Comparison of ENCODE assay signal across 11 mouse cellular contexts in the genomic region with DNA sequence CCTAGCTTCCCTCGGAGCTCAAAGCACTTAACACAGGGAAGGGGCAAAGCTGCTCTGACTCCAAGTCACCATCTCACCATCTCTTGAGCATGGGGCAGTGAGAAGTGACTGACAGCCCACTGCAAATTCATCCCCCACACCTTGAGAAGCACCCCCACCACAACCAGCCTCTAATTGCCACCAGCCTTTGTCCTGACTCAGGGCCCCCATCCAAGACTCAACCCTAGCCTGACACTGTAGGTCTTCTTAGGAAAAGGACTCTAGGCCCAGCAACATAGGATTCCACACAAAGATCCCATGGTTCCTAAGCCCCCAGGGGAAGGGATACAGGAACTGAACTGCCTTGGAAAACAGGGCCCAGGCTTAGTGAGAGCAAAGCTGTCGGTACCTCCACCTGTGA. TPM values are rescaled to one million over a fixed set of nuclear protein-coding genes. Genes with fewer than 3 reads are reported as not detected.
A peak's percentile ranks its signal among the peaks of the same experiment; 100 is the strongest.
DNase-seq lines count a peak whose midpoint lies in the region; ATAC-seq and TF ChIP-seq lines count a peak whose summit lies in the region.
"Had no signal": no experiment of that assay in that cellular context is flagged by ENCODE, and none has a peak within 500 bp of the region (broad histone marks: within the 10 kb centered on the region; RNA-seq: fewer than 3 reads in every experiment).

No protein-coding gene starts in this region.

- WGBS in forebrain, embryonic 13.5 days: 55% methylated on average over 2 of the region's 2 CpGs
- 86% methylated on average over 2 of the region's 2 CpGs for WGBS in forebrain, embryonic 11.5 days
- 48% methylated on average over 2 of the region's 2 CpGs for WGBS in forebrain, embryonic 14.5 days
- 68% methylated on average over 2 of the region's 2 CpGs for WGBS in neural tube, embryonic 14.5 days

- DNase-seq in forebrain, embryonic 11.5 days (ENCODE audit: low spot score): no peak
- peak in 1 of 2 experiments; percentile 9 for DNase-seq in left cerebral cortex, adult 2 months (ENCODE audit: extremely low spot score in 1 of 2, low spot score in 2 of 2)
- DNase-seq in left cerebral cortex, adult 9 months (ENCODE audit: low spot score in 2 of 2): no peak
- peak; percentile 44 for DNase-seq in forebrain, embryonic 14.5 days (ENCODE audit: low spot score)
- DNase-seq in spleen, postnatal 4 days (ENCODE audit: low spot score in 2 of 2): no peak
- DNase-seq in embryo, embryonic 10 days (ENCODE audit: low spot score): no peak
- DNase-seq: embryo, embryonic 11 days had no signal

- H3K27ac ChIP-seq in forebrain, embryonic 13.5 days: peak overlapping the region; percentile 76
- H3K27ac ChIP-seq in forebrain, embryonic 11.5 days (ENCODE audit: low read depth, low read length): no peak overlapping the region
- peak overlapping the region; percentile 73 for H3K27ac ChIP-seq in left cerebral cortex, adult 2 months
- H3K27ac ChIP-seq in forebrain, embryonic 14.5 days (ENCODE audit: low read depth, low read length): peak overlapping the region; percentile 78
- H3K27ac ChIP-seq in neural tube, embryonic 14.5 days (ENCODE audit: low read depth, low read length): peak overlapping the region; percentile 36; the same call in 1 of the 2 replicates

- intact Hi-C loops in left cerebral cortex, adult 2 months (cut with DNase I): no loop called here

- peak; percentile 38 for ATAC-seq in forebrain, embryonic 13.5 days
- no peak for ATAC-seq in forebrain, embryonic 11.5 days (replicated peaks; ENCODE audit: low FRiP score)
- ATAC-seq in forebrain, embryonic 14.5 days: peak; percentile 52
- ATAC-seq in neural tube, embryonic 14.5 days (ENCODE audit: low read depth): 0 out of 2 replicates have a peak, but pooled peaks have one; percentile 25
- ATAC-seq: Patski had no signal

- no peak overlapping the region for H3K4me2 ChIP-seq in forebrain, embryonic 13.5 days
- H3K4me2 ChIP-seq in forebrain, embryonic 11.5 days (ENCODE audit: low read depth, low read length, severe bottlenecking): no peak overlapping the region
- no peak overlapping the region for H3K4me2 ChIP-seq in forebrain, embryonic 14.5 days (ENCODE audit: low read length)
- H3K4me2 ChIP-seq in neural tube, embryonic 14.5 days (ENCODE audit: low read depth, low read length): no peak overlapping the region

- no peaks in the 10 kb centered on the region for H3K9me3 ChIP-seq in forebrain, embryonic 13.5 days (replicated peaks)
- no peaks in the 10 kb centered on the region for H3K9me3 ChIP-seq in forebrain, embryonic 11.5 days (ENCODE audit: control insufficient read depth, low read length)
- H3K9me3 ChIP-seq in forebrain, embryonic 14.5 days (replicated peaks; ENCODE audit: control insufficient read depth, low read length): no peaks in the 10 kb centered on the region
- H3K9me3 ChIP-seq in neural tube, embryonic 14.5 days (ENCODE audit: control insufficient read depth, low read length): no peaks in the 10 kb centered on the region

- peaks cover 63% of the 10 kb centered on the region for H3K36me3 ChIP-seq in forebrain, embryonic 13.5 days (ENCODE audit: poor library complexity, severe bottlenecking)
- H3K36me3 ChIP-seq in forebrain, embryonic 11.5 days (ENCODE audit: control insufficient read depth, insufficient read depth, low read length): peaks cover 6% of the 10 kb centered on the region; the same call in 1 of the 2 replicates
- peaks cover 48% of the 10 kb centered on the region for H3K36me3 ChIP-seq in forebrain, embryonic 14.5 days (ENCODE audit: control insufficient read depth, insufficient read depth, low read length)
- peaks cover 9% of the 10 kb centered on the region; the same call in 1 of the 2 replicates for H3K36me3 ChIP-seq in neural tube, embryonic 14.5 days (ENCODE audit: control insufficient read depth, insufficient read depth, low read length)

- H3K9ac ChIP-seq in forebrain, embryonic 13.5 days: peak overlapping the region; percentile 6; the same call in 1 of the 2 replicates
- no peak overlapping the region for H3K9ac ChIP-seq in forebrain, embryonic 11.5 days (ENCODE audit: low read length)
- H3K9ac ChIP-seq in forebrain, embryonic 14.5 days (ENCODE audit: low read length): no peak overlapping the region
- no peak overlapping the region for H3K9ac ChIP-seq in neural tube, embryonic 14.5 days (replicated peaks; ENCODE audit: low read depth, low read length)

- peaks cover 37% of the 10 kb centered on the region for H3K4me1 ChIP-seq in forebrain, embryonic 13.5 days
- H3K4me1 ChIP-seq in forebrain, embryonic 11.5 days (replicated peaks; ENCODE audit: control insufficient read depth, insufficient read depth, low read length): no peaks in the 10 kb centered on the region
- H3K4me1 ChIP-seq in forebrain, embryonic 14.5 days (ENCODE audit: control insufficient read depth, insufficient read depth, low read length): peaks cover 22% of the 10 kb centered on the region
- peaks cover 10% of the 10 kb centered on the region; the same call in 1 of the 2 replicates for H3K4me1 ChIP-seq in neural tube, embryonic 14.5 days (ENCODE audit: control insufficient read depth, insufficient read depth, low read length)

- H3K27me3 ChIP-seq in forebrain, embryonic 13.5 days: no peaks in the 10 kb centered on the region
- no peaks in the 10 kb centered on the region for H3K27me3 ChIP-seq in forebrain, embryonic 11.5 days (ENCODE audit: control insufficient read depth, insufficient read depth, low read length)
- no peaks in the 10 kb centered on the region for H3K27me3 ChIP-seq in forebrain, embryonic 14.5 days (replicated peaks; ENCODE audit: control insufficient read depth, insufficient read depth, low read length)
- H3K27me3 ChIP-seq in neural tube, embryonic 14.5 days (ENCODE audit: control insufficient read depth, insufficient read depth, low read length): no peaks in the 10 kb centered on the region
- H3K27me3 ChIP-seq: Patski had no signal

- no peak overlapping the region for H3K4me3 ChIP-seq in forebrain, embryonic 13.5 days
- no peak overlapping the region for H3K4me3 ChIP-seq in forebrain, embryonic 11.5 days (ENCODE audit: low read depth, low read length)
- H3K4me3 ChIP-seq in left cerebral cortex, adult 2 months: no peak overlapping the region
- H3K4me3 ChIP-seq in forebrain, embryonic 14.5 days (ENCODE audit: low read depth, low read length): no peak overlapping the region
- no peak overlapping the region for H3K4me3 ChIP-seq in neural tube, embryonic 14.5 days (ENCODE audit: low read depth, low read length)

- no peak for TF ChIP-seq CTCF in left cerebral cortex, adult 2 months (IDR thresholded peaks at IDR 0.05)

RNA-seq across cellular contexts. Expression of a gene that starts 9.8 kb away (rescaled TPM):
- 24.9 and 30.6 TPM in 2 replicates for polyA plus RNA-seq in forebrain, embryonic 13.5 days (2015; fragmentation: Nextera tagmentation; extraction: Ambion mirVana)
- polyA plus RNA-seq in forebrain, embryonic 11.5 days (2014; fragmentation: Nextera tagmentation; extraction: Ambion mirVana): 27.7 and 28.0 TPM in 2 replicates
- total RNA-seq in left cerebral cortex, adult 2 months (2021): 10 to 100 TPM; 17.5 to 19.1 TPM
- polyA plus RNA-seq in forebrain, embryonic 14.5 days (2014; fragmentation: Nextera tagmentation; extraction: Ambion mirVana): 31.2 and 32.6 TPM in 2 replicates
- 36.7 and 43.0 TPM in 2 replicates for polyA plus RNA-seq in neural tube, embryonic 14.5 days (2014; fragmentation: Nextera tagmentation; extraction: Ambion mirVana)

RNA-seq across cellular contexts. Expression of a gene that starts 14.0 kb away (rescaled TPM):
- polyA plus RNA-seq in forebrain, embryonic 13.5 days (2015; fragmentation: Nextera tagmentation; extraction: Ambion mirVana): 9.7 and 12.3 TPM in 2 replicates
- polyA plus RNA-seq in forebrain, embryonic 11.5 days (2014; fragmentation: Nextera tagmentation; extraction: Ambion mirVana): 20.4 and 21.3 TPM in 2 replicates
- total RNA-seq in left cerebral cortex, adult 2 months (2021): 10 to 100 TPM; 13.9 to 14.4 TPM
- 9.9 and 13.7 TPM in 2 replicates for polyA plus RNA-seq in forebrain, embryonic 14.5 days (2014; fragmentation: Nextera tagmentation; extraction: Ambion mirVana)
- polyA plus RNA-seq in neural tube, embryonic 14.5 days (2014; fragmentation: Nextera tagmentation; extraction: Ambion mirVana): 12.5 and 21.5 TPM in 2 replicates

RNA-seq across cellular contexts. Expression of a gene that starts 30.9 kb away (rescaled TPM):
- 61.3 and 64.9 TPM in 2 replicates for polyA plus RNA-seq in forebrain, embryonic 13.5 days (2015; fragmentation: Nextera tagmentation; extraction: Ambion mirVana)
- polyA plus RNA-seq in forebrain, embryonic 11.5 days (2014; fragmentation: Nextera tagmentation; extraction: Ambion mirVana): 86.2 and 92.7 TPM in 2 replicates
- total RNA-seq in left cerebral cortex, adult 2 months (2021): 10 to 100 TPM; 19.2 to 24.6 TPM
- polyA plus RNA-seq in forebrain, embryonic 14.5 days (2014; fragmentation: Nextera tagmentation; extraction: Ambion mirVana): 59.8 and 67.0 TPM in 2 replicates
- 42.6 and 47.1 TPM in 2 replicates for polyA plus RNA-seq in neural tube, embryonic 14.5 days (2014; fragmentation: Nextera tagmentation; extraction: Ambion mirVana)

RNA-seq across cellular contexts. Expression of a gene that starts 31.4 kb away (rescaled TPM):
- polyA plus RNA-seq in forebrain, embryonic 13.5 days (2015; fragmentation: Nextera tagmentation; extraction: Ambion mirVana): 48.3 and 54.2 TPM in 2 replicates
- polyA plus RNA-seq in forebrain, embryonic 11.5 days (2014; fragmentation: Nextera tagmentation; extraction: Ambion mirVana): 41.6 and 44.5 TPM in 2 replicates
- total RNA-seq in left cerebral cortex, adult 2 months (2021): 10 to 100 TPM; 45.2 to 52.2 TPM
- 27.9 and 28.1 TPM in 2 replicates for polyA plus RNA-seq in forebrain, embryonic 14.5 days (2014; fragmentation: Nextera tagmentation; extraction: Ambion mirVana)
- polyA plus RNA-seq in neural tube, embryonic 14.5 days (2014; fragmentation: Nextera tagmentation; extraction: Ambion mirVana): 32.7 and 38.3 TPM in 2 replicates

RNA-seq across cellular contexts. Expression of a gene that starts 36.1 kb away (rescaled TPM):
- not detected in 2 replicates for polyA plus RNA-seq in forebrain, embryonic 13.5 days (2015; fragmentation: Nextera tagmentation; extraction: Ambion mirVana)
- polyA plus RNA-seq in forebrain, embryonic 11.5 days (2014; fragmentation: Nextera tagmentation; extraction: Ambion mirVana): not detected in 2 replicates
- not detected for total RNA-seq in left cerebral cortex, adult 2 months (2021)
- polyA plus RNA-seq in forebrain, embryonic 14.5 days (2014; fragmentation: Nextera tagmentation; extraction: Ambion mirVana): not detected in 2 replicates
- 0.05 TPM in 1 of 2 replicates, not detected in the other for polyA plus RNA-seq in neural tube, embryonic 14.5 days (2014; fragmentation: Nextera tagmentation; extraction: Ambion mirVana)
- total RNA-seq: liver, adult 2 months had no signal
- polyA plus RNA-seq: Patski had no signal
